ENCODE assay signal across 8 mouse cellular contexts in the genomic region with DNA sequence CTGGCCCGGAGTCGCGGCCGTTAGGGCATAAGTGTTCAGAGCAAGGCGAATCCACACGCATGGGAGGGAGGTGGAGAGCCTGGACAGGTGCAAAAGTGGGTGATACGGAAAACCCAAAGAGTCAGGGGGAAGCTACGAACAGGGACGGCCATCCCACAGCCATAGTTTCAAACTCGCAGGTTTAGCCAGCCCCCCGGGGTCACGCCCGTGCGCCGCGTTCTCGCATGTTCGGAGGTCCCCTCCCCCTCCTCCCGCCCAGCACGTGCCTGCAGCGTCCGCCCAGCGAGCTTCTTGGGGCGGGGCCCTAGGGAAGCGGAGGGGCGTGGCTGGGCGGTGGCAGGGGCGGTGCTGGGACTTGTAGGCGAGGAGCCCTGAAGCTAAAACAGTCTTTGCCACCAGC. TPM values are rescaled to one million over a fixed set of nuclear protein-coding genes. Genes with fewer than 3 reads are reported as not detected.
DNase-seq lines count a peak whose midpoint lies in the region; ATAC-seq and TF ChIP-seq lines count a peak whose summit lies in the region.

No protein-coding gene starts in this region.

- peak; percentile 77 for ATAC-seq in erythroid progenitor cell, adult 5-6 weeks (replicated peaks; ENCODE audit: low FRiP score, poor library complexity, severe bottlenecking)
- peak; percentile 60 for ATAC-seq in heart, embryonic 14.5 days (ENCODE audit: insufficient number of reproducible peaks, insufficient read depth, low FRiP score, low read depth)
- ATAC-seq in liver, embryonic 13.5 days (ENCODE audit: low read depth) = peak; percentile 76
- peak; percentile 82 for ATAC-seq in stomach, embryonic 14.5 days (ENCODE audit: insufficient number of reproducible peaks, insufficient read depth, low FRiP score, low read depth)

- peak overlapping the region; percentile 88 for H3K4me2 ChIP-seq in heart, embryonic 14.5 days (ENCODE audit: low read length)
- H3K4me2 ChIP-seq in liver, embryonic 13.5 days = peak overlapping the region; percentile 79
- peak overlapping the region; percentile 65 for H3K4me2 ChIP-seq in stomach, embryonic 14.5 days (replicated peaks; ENCODE audit: low read depth, low read length)

- peaks cover 29% of the 10 kb centered on the region for H3K36me3 ChIP-seq in heart, embryonic 14.5 days (ENCODE audit: control insufficient read depth, insufficient read depth, low read length)
- H3K36me3 ChIP-seq in liver, embryonic 13.5 days = peaks cover 39% of the 10 kb centered on the region
- peaks cover 12% of the 10 kb centered on the region for H3K36me3 ChIP-seq in stomach, embryonic 14.5 days (ENCODE audit: control insufficient read depth, insufficient read depth, low read length)

- no peak for TF ChIP-seq CTCF in brain, embryonic 14.5 days (IDR thresholded peaks at IDR 0.05; ENCODE audit: borderline replicate concordance, extremely low read depth, insufficient read depth, insufficient read length)

- H3K9me3 ChIP-seq in heart, embryonic 14.5 days (ENCODE audit: control insufficient read depth, low read length) = no peaks in the 10 kb centered on the region
- no peaks in the 10 kb centered on the region for H3K9me3 ChIP-seq in liver, embryonic 13.5 days (replicated peaks)
- no peaks in the 10 kb centered on the region for H3K9me3 ChIP-seq in stomach, embryonic 14.5 days (ENCODE audit: control insufficient read depth, low read depth, low read length)

- peak overlapping the region; percentile 60 to 77 for H3K27ac ChIP-seq in heart, embryonic 14.5 days (replicated peaks in 1 of 2; ENCODE audit: control insufficient read depth in 1 of 2, insufficient read depth in 1 of 2, low read depth in 2 of 2, low read length in 2 of 2)
- peak overlapping the region; percentile 79 for H3K27ac ChIP-seq in liver, embryonic 13.5 days
- no peak overlapping the region for H3K27ac ChIP-seq in stomach, embryonic 14.5 days (ENCODE audit: low read length)

- TF ChIP-seq POLR2A in brain, embryonic 14.5 days (IDR thresholded peaks at IDR 0.05; ENCODE audit: borderline replicate concordance, extremely low read depth, insufficient read depth, insufficient read length, poor library complexity, severe bottlenecking) = no peak

- peak overlapping the region; percentile 41 to 47 for H3K4me3 ChIP-seq in heart, embryonic 14.5 days (ENCODE audit: control insufficient read depth in 1 of 2, insufficient read depth in 1 of 2, low read depth in 1 of 2, low read length in 2 of 2)
- H3K4me3 ChIP-seq in liver, embryonic 13.5 days (replicated peaks) = peak overlapping the region; percentile 49
- peak overlapping the region; percentile 32 for H3K4me3 ChIP-seq in stomach, embryonic 14.5 days (ENCODE audit: low read depth, low read length)

- H3K4me1 ChIP-seq in heart, embryonic 14.5 days (ENCODE audit: control insufficient read depth in 2 of 2, insufficient read depth in 2 of 2, low read length in 2 of 2) = peaks cover 36 to 47% of the 10 kb centered on the region in 2 experiments
- peaks cover 67% of the 10 kb centered on the region for H3K4me1 ChIP-seq in liver, embryonic 13.5 days (replicated peaks)
- peaks cover 33% of the 10 kb centered on the region for H3K4me1 ChIP-seq in stomach, embryonic 14.5 days (ENCODE audit: control insufficient read depth, insufficient read depth, low read length)

- peak; percentile 94 for DNase-seq in A20 (ENCODE audit: low read depth, low spot score)
- peak; percentile 95 for DNase-seq in brain, embryonic 14.5 days (ENCODE audit: low read depth)
- peak; percentile 93 for DNase-seq in kidney, postnatal 14 days
- peak; percentile 93 for DNase-seq in liver, embryonic 13.5 days
- peak; percentile 82 to 91 for DNase-seq in natural killer cell, adult 2 months (ENCODE audit: low spot score in 2 of 2)

- peak overlapping the region; percentile 70 for H3K9ac ChIP-seq in heart, embryonic 14.5 days (ENCODE audit: low read length)
- H3K9ac ChIP-seq in liver, embryonic 13.5 days = peak overlapping the region; percentile 98
- H3K9ac ChIP-seq in stomach, embryonic 14.5 days (replicated peaks; ENCODE audit: low read depth, low read length) = no peak overlapping the region; the same call in 1 of the 2 replicates

- H3K27me3 ChIP-seq in heart, embryonic 14.5 days (ENCODE audit: control insufficient read depth, insufficient read depth, low read length) = no peaks in the 10 kb centered on the region
- H3K27me3 ChIP-seq in liver, embryonic 13.5 days = no peaks in the 10 kb centered on the region
- no peaks in the 10 kb centered on the region for H3K27me3 ChIP-seq in stomach, embryonic 14.5 days (ENCODE audit: control insufficient read depth, insufficient read depth, low read length)

- under 1% methylated on average over 28 of the region's 29 CpGs for WGBS in heart, embryonic 14.5 days
- WGBS in liver, embryonic 13.5 days (ENCODE audit: insufficient replicate concordance) = under 1% methylated on average over 29 of the region's 29 CpGs
- WGBS in stomach, embryonic 14.5 days = 0% methylated on average over 25 of the region's 29 CpGs

RNA-seq across cellular contexts. Expression of gene Rbm38, which starts 0.5 kb away (rescaled TPM):
- 60.9 and 70.5 TPM in 2 replicates for polyA plus RNA-seq in brain, embryonic 14.5 days (2012; rRNA removed)
- 671 and 849 TPM in 2 replicates for total RNA-seq in erythroid progenitor cell, adult 5-6 weeks (2015; ENCODE audit: low replicate concordance)
- total RNA-seq in erythroid progenitor cell, adult 5-6 weeks (2017; ENCODE audit: low replicate concordance) = 216 and 291 TPM in 2 replicates
- 126 and 129 TPM in 2 replicates for polyA plus RNA-seq in heart, embryonic 14.5 days (2014; fragmentation: Nextera tagmentation; extraction: Ambion mirVana)
- polyA plus RNA-seq in liver, embryonic 13.5 days (2015; fragmentation: Nextera tagmentation; extraction: Ambion mirVana) = 260 and 311 TPM in 2 replicates
- 35.6 and 37.9 TPM in 2 replicates for polyA plus RNA-seq in stomach, embryonic 14.5 days (2014; fragmentation: Nextera tagmentation; extraction: Ambion mirVana)

RNA-seq across cellular contexts. Expression of gene Rae1, which starts 19.9 kb away (rescaled TPM):
- polyA plus RNA-seq in brain, embryonic 14.5 days (2012; rRNA removed) = 119 and 147 TPM in 2 replicates
- 42.3 and 93.0 TPM in 2 replicates for total RNA-seq in erythroid progenitor cell, adult 5-6 weeks (2015; ENCODE audit: low replicate concordance)
- 40.6 and 66.0 TPM in 2 replicates for total RNA-seq in erythroid progenitor cell, adult 5-6 weeks (2017; ENCODE audit: low replicate concordance)
- polyA plus RNA-seq in heart, embryonic 14.5 days (2014; fragmentation: Nextera tagmentation; extraction: Ambion mirVana) = 99.7 and 101 TPM in 2 replicates
- polyA plus RNA-seq in liver, embryonic 13.5 days (2015; fragmentation: Nextera tagmentation; extraction: Ambion mirVana) = 94.5 and 96.8 TPM in 2 replicates
- 138 and 146 TPM in 2 replicates for polyA plus RNA-seq in stomach, embryonic 14.5 days (2014; fragmentation: Nextera tagmentation; extraction: Ambion mirVana)

RNA-seq across cellular contexts. Expression of gene Spo11, which starts 42.3 kb away (rescaled TPM):
- polyA plus RNA-seq in brain, embryonic 14.5 days (2012; rRNA removed) = 1.6 and 1.7 TPM in 2 replicates
- total RNA-seq in erythroid progenitor cell, adult 5-6 weeks (2015; ENCODE audit: low replicate concordance) = not detected in 2 replicates
- not detected in 2 replicates for total RNA-seq in erythroid progenitor cell, adult 5-6 weeks (2017; ENCODE audit: low replicate concordance)
- 0.32 TPM in 1 of 2 replicates, not detected in the other for polyA plus RNA-seq in heart, embryonic 14.5 days (2014; fragmentation: Nextera tagmentation; extraction: Ambion mirVana)
- 0.08 TPM in 1 of 2 replicates, not detected in the other for polyA plus RNA-seq in liver, embryonic 13.5 days (2015; fragmentation: Nextera tagmentation; extraction: Ambion mirVana)
- 0.54 and 0.76 TPM in 2 replicates for polyA plus RNA-seq in stomach, embryonic 14.5 days (2014; fragmentation: Nextera tagmentation; extraction: Ambion mirVana)
